Mouse (Mus musculus): ENCODE data around the gene Zfp74.
"Not testable (repeated sequence)": the region's sequence is repeated elsewhere in the genome, so short reads cannot be mapped to it uniquely, and the experiment has no call there.

The Zfp74 gene

GRCm38 (mm10) chr7:29953513-29954401 is at the start of gene Zfp74:
TSS of gene Zfp74 (minus strand) at chr7:29954089.
- DNase-seq (ENCODE audit: low read depth), result peak; percentile 82

GRCm38 (mm10) chr7:30000601-30001000 is 46.7 kb upstream of the Zfp74 start:
- DNase-seq (ENCODE audit: low read depth), result no peak

DNA sequence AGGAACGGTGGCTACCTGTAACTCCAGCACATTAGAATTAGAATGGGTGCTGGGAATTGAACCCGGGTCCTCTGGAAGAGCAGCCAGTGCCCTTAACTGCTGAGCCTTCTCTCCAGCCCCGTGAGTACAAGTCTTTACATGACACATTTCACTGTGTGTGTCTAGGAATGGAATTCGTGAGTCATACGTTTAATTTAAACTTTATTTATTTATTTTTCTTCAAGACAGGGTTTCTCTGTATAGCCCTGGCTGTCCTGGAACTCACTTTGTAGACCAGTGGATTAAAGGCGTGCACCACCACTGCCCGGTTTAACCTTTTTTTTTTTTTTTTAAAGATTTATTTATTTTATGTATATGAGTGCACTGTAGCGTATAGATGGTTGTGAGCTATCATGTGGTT is 41.2 kb upstream of the Zfp74 start:
- DNase-seq (ENCODE audit: low read depth), result no peak

DNA sequence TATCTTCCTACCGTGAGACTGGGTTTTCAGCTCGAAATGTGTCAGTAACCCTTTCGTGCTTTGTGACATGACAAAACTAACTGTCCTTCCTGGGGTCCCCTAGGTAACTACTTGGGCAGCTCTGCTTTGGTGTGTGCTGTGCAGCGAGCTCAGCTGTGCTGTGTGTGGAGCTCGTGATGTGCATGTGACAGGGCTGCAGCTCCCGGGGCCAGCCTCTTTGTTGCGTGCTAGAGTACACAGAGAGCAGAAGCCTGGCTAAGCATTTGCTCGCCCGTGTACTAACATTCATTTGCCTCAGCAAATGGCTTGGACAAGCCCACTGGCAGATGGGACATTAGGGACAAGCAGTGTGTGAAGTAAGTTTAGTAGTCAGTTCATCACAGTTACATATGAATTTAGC is 39.5 kb upstream of the Zfp74 start:
- DNase-seq (ENCODE audit: low read depth), result no peak

- no peak for DNase-seq (ENCODE audit: low read depth)
Observed at GRCm38 (mm10) chr7:29992698-29993097, 38.8 kb upstream of the Zfp74 start.

DNA sequence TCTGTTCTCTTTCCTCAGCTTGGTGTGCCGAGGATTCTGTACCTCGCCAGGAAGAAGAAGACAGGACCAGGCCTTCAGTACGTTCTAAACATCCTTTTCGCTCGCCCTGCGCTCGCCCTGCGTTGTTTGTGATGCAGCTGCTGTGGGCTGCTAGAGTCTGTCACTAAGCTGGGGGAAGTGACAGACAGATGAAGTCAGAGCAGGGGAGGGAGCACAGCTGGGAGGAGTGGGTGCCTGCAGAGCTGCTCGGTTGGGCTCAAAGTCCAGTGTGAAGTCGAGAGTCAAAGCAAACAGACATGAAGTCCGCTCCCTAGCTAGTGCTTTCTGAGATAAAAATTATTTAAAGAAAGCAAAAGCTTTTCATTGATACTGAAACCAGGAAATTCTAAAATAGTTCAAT is 35.1 kb upstream of the Zfp74 start:
- no peak for DNase-seq (ENCODE audit: low read depth)

DNA sequence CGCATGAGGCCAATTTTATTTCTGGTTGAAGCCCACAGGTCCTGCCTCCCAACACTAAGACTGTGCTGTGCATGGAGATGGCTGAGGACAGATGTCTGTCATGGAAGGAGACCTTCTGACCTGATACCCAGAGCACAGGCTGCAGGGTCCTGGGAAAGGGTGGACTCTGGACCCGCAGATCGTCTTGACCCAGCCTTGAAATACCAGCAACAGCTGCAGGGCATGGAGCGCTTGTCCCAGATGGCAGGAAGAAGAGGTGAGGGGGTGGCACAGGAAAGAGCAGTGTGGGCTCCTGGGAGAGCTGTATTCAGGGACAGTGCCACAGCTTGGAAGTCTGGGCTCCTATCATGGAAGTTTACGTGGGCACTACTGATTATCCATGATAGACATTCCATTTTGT is 33.7 kb upstream of the Zfp74 start:
- no peak for DNase-seq (ENCODE audit: low read depth)

GRCm38 (mm10) chr7:29986101-29986500 is 32.2 kb upstream of the Zfp74 start:
- DNase-seq (ENCODE audit: low read depth), result no peak

DNA sequence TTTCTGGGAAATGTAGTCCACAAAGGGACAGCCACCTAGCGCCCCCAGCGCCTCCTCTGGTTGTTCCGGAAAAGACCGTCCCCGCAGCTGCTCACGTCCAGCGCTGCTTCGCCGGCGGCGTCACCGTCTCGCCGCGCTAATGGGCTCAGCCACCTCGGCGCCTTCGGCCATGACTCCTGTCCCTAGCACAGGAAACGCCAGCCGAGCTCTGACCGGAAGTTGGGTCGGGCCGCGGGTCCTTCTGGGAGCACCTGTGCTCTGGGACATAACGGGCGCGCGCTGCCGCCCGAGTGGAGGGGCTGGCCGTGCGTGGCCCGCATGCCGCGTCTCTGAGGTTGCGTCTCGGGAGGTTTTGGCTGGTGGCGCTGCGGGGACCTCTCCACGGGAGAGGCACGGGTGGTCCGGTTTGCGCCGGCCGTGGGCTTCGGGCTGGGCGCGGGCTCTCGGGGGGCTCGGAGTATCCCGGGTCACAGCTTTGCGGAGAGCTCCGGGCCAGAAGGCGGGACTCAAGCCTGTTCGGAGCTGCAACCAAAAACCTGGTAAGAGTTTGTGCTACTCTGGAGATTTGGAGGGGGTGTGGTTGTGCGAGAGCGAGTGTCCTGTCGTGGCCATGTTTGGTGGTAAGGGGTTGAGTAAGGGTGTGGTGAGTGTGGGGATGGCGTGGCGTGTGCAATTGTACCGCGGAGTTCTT is 29.9 kb upstream of the Zfp74 start, which contains the start of gene Zfp568:
Zfp568 (plus strand) TSS at position 266 of the 691 bp plus-strand sequence.
- peak; percentile 80 for DNase-seq (ENCODE audit: low read depth)

- DNase-seq (ENCODE audit: low read depth), result no peak
Observed at GRCm38 (mm10) chr7:29983340-29983689, 29.4 kb upstream of the Zfp74 start.

- DNase-seq (ENCODE audit: low read depth), result no peak
Observed at GRCm38 (mm10) chr7:29982931-29983330, 29.0 kb upstream of the Zfp74 start.

- no peak for DNase-seq (ENCODE audit: low read depth)
Observed at GRCm38 (mm10) chr7:29982341-29982740, 28.5 kb upstream of the Zfp74 start.

DNA sequence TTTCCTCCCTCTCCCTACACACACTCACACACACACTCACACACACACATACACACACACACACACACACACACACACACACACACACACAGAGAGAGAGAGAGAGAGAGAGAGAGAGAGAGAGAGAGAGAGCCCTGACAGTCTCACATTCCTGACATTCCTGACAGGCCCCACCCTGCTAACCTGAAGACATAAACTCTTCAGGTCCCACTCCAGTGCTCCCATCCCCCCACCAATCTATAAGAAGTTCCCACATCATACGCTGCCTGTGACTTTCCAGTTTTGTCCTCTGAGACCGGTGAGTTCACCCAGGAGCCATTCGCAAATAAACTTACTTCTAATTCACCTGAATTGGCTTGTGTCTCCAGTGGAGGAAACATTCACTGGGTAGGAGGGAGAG is 28.0 kb upstream of the Zfp74 start:
- DNase-seq (ENCODE audit: low read depth), result no peak

GRCm38 (mm10) chr7:29981455-29981854 is 27.6 kb upstream of the Zfp74 start:
- DNase-seq (ENCODE audit: low read depth), result no peak

DNA sequence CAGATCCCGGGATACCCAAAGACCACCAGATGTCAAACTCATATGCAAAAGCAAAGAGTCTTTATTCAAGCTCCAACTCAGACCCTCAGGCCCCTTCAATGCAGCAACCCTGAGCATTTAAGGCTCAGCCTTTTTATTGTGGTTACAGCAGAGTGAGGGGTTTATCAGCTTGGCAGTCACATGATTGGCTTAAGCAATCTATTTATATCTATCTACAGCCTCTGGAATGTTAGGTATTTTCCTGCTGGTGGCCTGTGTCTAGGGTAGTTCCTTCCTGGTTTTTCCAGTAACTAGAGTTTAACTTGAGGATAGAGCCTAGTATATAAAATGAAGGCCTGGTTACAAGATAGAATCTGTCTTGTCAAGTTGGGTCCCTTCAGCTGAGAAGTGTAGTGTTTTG is 26.9 kb upstream of the Zfp74 start:
- no peak for DNase-seq (ENCODE audit: low read depth)

DNA sequence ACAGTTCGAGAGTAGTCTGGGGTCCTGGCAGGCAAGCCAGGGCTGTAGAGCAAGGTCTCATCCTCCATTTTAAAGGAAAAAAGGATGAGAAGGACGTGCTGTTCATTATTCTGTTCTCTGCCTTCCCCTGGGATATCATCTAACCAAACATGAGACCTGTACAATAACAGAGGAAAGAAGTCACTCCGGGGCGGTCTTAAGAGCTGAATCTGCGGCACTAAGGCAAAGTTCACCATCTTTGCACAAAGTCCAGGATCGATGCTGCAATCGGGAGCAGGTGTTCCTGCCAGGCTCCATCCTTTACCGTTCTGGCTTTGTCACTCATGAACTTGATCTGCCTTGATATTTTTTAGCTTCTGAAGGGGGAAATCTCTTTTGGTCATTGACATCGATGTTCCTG is 16.8 kb upstream of the Zfp74 start:
- no peak for DNase-seq (ENCODE audit: low read depth)

- not testable (repeated sequence) for DNase-seq (ENCODE audit: low read depth)
Observed at GRCm38 (mm10) chr7:29965115-29965810, 11.4 kb upstream of the Zfp74 start.

GRCm38 (mm10) chr7:29959004-29959403 is 5.1 kb upstream of the Zfp74 start:
- DNase-seq (ENCODE audit: low read depth), result no peak

DNA sequence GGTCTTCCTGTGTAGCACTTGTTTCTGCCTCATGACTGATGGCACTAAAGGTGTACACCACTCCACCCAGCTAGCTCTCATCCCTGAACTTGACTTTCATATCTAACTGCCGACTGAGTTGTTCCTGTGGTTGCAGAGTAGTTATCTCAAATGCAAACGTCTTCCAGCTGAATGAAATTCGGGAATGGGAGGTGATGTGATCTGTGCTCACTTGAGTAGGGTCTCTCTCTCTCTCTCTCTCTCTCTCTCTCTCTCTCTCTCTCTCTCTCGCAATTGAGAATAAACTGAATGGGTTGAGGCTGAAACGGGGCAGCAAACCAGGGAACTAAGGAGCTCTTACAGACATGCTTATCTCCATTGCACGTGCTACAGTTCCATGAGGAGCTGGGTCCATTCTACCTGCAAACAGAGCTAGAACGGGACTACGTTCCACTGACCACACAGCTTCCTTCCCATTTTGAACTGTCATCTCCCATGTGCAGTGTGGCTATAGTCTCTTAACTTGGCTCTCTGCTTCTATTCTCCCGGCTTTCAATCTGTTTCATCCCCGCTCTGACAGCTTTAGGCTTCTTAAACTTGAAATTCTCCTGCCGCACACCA is 4.3 kb upstream of the Zfp74 start:
- DNase-seq (ENCODE audit: low read depth), result no peak

GRCm38 (mm10) chr7:29956257-29956656 is 2.4 kb upstream of the Zfp74 start:
- DNase-seq (ENCODE audit: low read depth), result no peak

DNA sequence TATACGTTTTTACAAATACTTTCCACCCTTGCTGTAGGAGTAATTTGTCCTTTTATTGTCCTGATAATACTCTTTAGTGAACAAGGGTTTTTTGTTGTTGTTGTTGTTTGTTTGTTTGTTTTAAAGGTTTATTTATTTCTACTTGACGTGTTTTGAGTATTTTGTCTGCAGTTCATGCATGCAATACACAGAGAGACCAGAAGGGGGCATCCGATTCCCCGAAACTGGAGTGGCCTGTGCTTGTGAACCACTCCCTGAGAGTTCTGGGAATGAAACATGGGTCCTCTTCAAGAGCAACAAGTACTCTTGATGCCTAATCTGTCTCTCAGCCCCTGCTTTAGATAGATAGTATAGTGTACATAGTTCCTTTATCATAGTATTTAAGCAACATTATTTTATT is 842 bp upstream of the Zfp74 start:
- DNase-seq (ENCODE audit: low read depth), result peak; percentile 65

- no peak for DNase-seq (ENCODE audit: low read depth)
Observed at GRCm38 (mm10) chr7:29953086-29953485, 803 bp downstream of the Zfp74 start.
